Mouse (Mus musculus) thymus, adult 2 months (tissue): ENCODE results near the gene Ugt1a6a.

Experiments used
- CTCF ChIP-seq: fragments of 200-500 bp; IDR thresholded peaks from 2 replicates; pipeline ENCODE4 v1.5.1; 2012; ENCODE audit warnings: mild to moderate bottlenecking, control low read depth, low read length, moderate library complexity, borderline replicate concordance; ENCODE audit not compliant: control insufficient read depth, poor library complexity, insufficient read depth; ENCODE audit errors: extremely low read depth
- POLR2A ChIP-seq: fragments of 200-500 bp; IDR thresholded peaks from 2 replicates; pipeline ENCODE4 v1.6.1; 2012; ENCODE audit warnings: mild to moderate bottlenecking, low read length, control low read depth, moderate library complexity; ENCODE audit not compliant: control insufficient read depth, poor library complexity, insufficient read depth; ENCODE audit errors: extremely low read depth

GRCm38 (mm10) chr1:88226670-88227379, 92.2 kb downstream of the Ugt1a6a start, which contains the start of gene Mroh2a:
- TF ChIP-seq CTCF (no peak), POLR2A (no peak)
